Mouse (Mus musculus) stomach, postnatal 0 days (tissue): ENCODE measurements around the gene Gpatch4.

Experiments used
- CTCF ChIP-seq: IDR thresholded peaks from 2 replicates; pipeline ENCODE4 v1.5.1; 2016; ENCODE audit warnings: antibody characterized with exemption, low read depth, mild to moderate bottlenecking, moderate library complexity
- EP300 ChIP-seq: optimal IDR thresholded peaks from 2 replicates; pipeline ENCODE3; 2016; ENCODE audit warnings: antibody characterized with exemption

GRCm38 (mm10) chr3:87995331-87995730 is 47.6 kb upstream of the Gpatch4 start:
- TF ChIP-seq CTCF (no peak), EP300 (no peak)
